ENCODE assay signal across 7 mouse cellular contexts in genomic region chr4:138303742-138304141, GRCm38 (mm10). TPM values are rescaled to one million over a fixed set of nuclear protein-coding genes. Genes with fewer than 3 reads are reported as not detected.
DNase-seq lines count a peak whose midpoint lies in the region; ATAC-seq and TF ChIP-seq lines count a peak whose summit lies in the region.

No protein-coding gene starts in this region.

- ATAC-seq in limb, embryonic 15.5 days (ENCODE audit: insufficient number of reproducible peaks, low FRiP score, low TSS enrichment, low read depth) = no peak

- no peak for TF ChIP-seq CTCF in testis, adult 2 months (IDR thresholded peaks at IDR 0.05; ENCODE audit: control insufficient read depth, insufficient read depth, insufficient replicate concordance, low read depth, low read length)

- peaks cover 4% of the 10 kb centered on the region; the same call in 1 of the 2 replicates for H3K9me3 ChIP-seq in forebrain, embryonic 10.5 days
- no peaks in the 10 kb centered on the region for H3K9me3 ChIP-seq in limb, embryonic 15.5 days

- no peaks in the 10 kb centered on the region for H3K27me3 ChIP-seq in testis, adult 2 months (ENCODE audit: control insufficient read depth, insufficient read depth, low read length)
- H3K27me3 ChIP-seq in forebrain, embryonic 10.5 days (ENCODE audit: poor library complexity, severe bottlenecking) = no peaks in the 10 kb centered on the region
- H3K27me3 ChIP-seq in limb, embryonic 15.5 days = no peaks in the 10 kb centered on the region
- no peaks in the 10 kb centered on the region for H3K27me3 ChIP-seq in splenic B cell, adult 2 months (ENCODE audit: control insufficient read depth, insufficient read depth, low read length, poor library complexity, severe bottlenecking)

- no peaks in the 10 kb centered on the region for H3K36me3 ChIP-seq in testis, adult 2 months (ENCODE audit: control insufficient read depth, insufficient read depth, low read length)
- peaks cover 25% of the 10 kb centered on the region for H3K36me3 ChIP-seq in forebrain, embryonic 10.5 days (replicated peaks)
- H3K36me3 ChIP-seq in limb, embryonic 15.5 days = peaks cover 22% of the 10 kb centered on the region
- no peaks in the 10 kb centered on the region; the same call in 1 of the 2 replicates for H3K36me3 ChIP-seq in splenic B cell, adult 2 months (ENCODE audit: control insufficient read depth, insufficient read depth, low read length, poor library complexity, severe bottlenecking)

- H3K9ac ChIP-seq in limb, embryonic 15.5 days = peak overlapping the region; percentile 70

- H3K4me1 ChIP-seq in testis, adult 2 months (ENCODE audit: control insufficient read depth, insufficient read depth, low read length) = peaks cover 5% of the 10 kb centered on the region
- H3K4me1 ChIP-seq in forebrain, embryonic 10.5 days = peaks cover 27% of the 10 kb centered on the region
- H3K4me1 ChIP-seq in limb, embryonic 15.5 days = peaks cover 18% of the 10 kb centered on the region

- peak overlapping the region; percentile 74; the same call in 1 of the 2 replicates for H3K27ac ChIP-seq in testis, adult 2 months (ENCODE audit: control insufficient read depth, insufficient read depth, low read depth, low read length)
- peak overlapping the region; percentile 87 for H3K27ac ChIP-seq in forebrain, embryonic 10.5 days
- H3K27ac ChIP-seq in limb, embryonic 15.5 days = peak overlapping the region; percentile 72

- WGBS in forebrain, embryonic 10.5 days = 18% methylated on average over 18 of the region's 18 CpGs
- 12% methylated on average over 18 of the region's 18 CpGs for WGBS in limb, embryonic 15.5 days

- peak overlapping the region; percentile 86 for H3K4me2 ChIP-seq in limb, embryonic 15.5 days

- peak overlapping the region; percentile 78 for H3K4me3 ChIP-seq in testis, adult 2 months (ENCODE audit: control insufficient read depth, low read depth, low read length)
- H3K4me3 ChIP-seq in forebrain, embryonic 10.5 days = peak overlapping the region; percentile 98
- peak overlapping the region; percentile 95 for H3K4me3 ChIP-seq in limb, embryonic 15.5 days

- TF ChIP-seq POLR2A in testis, adult 2 months (IDR thresholded peaks at IDR 0.05; ENCODE audit: control insufficient read depth, low read depth, low read length) = no peak

- DNase-seq in testis, postnatal 10 days (ENCODE audit: low spot score) = no peak
- DNase-seq in forebrain, embryonic 10.5 days (ENCODE audit: extremely low spot score, low spot score) = no peak
- peak; percentile 37 for DNase-seq in splenic B cell, adult 2 months (ENCODE audit: low read depth, low spot score)
- no peak for DNase-seq in adrenal gland, adult 18-20 months (ENCODE audit: low spot score in 2 of 2)
- no peak for DNase-seq in gastrocnemius, postnatal 10 days

RNA-seq across cellular contexts. Expression of gene Ddost, which starts 0.8 kb away (rescaled TPM):
- polyA plus RNA-seq in testis, adult 2 months (2012; rRNA removed) = 156 and 177 TPM in 2 replicates
- polyA plus RNA-seq in forebrain, embryonic 10.5 days (2016; fragmentation: Nextera tagmentation; extraction: Ambion mirVana) = 279 and 281 TPM in 2 replicates
- 395 and 402 TPM in 2 replicates for polyA plus RNA-seq in limb, embryonic 15.5 days (2015; fragmentation: Nextera tagmentation; extraction: Ambion mirVana)
- total RNA-seq in adrenal gland, adult 18-20 months (2021) = 100 to 1,000 TPM; 115 to 119 TPM
- total RNA-seq in gastrocnemius, postnatal 10 days (2021) = 10 to 100 TPM; 74.4 to 82.9 TPM

RNA-seq across cellular contexts. Expression of gene Pink1, which starts 22.4 kb away (rescaled TPM):
- polyA plus RNA-seq in testis, adult 2 months (2012; rRNA removed) = 134 and 160 TPM in 2 replicates
- 24.6 and 26.7 TPM in 2 replicates for polyA plus RNA-seq in forebrain, embryonic 10.5 days (2016; fragmentation: Nextera tagmentation; extraction: Ambion mirVana)
- 50.7 and 54.0 TPM in 2 replicates for polyA plus RNA-seq in limb, embryonic 15.5 days (2015; fragmentation: Nextera tagmentation; extraction: Ambion mirVana)
- total RNA-seq in adrenal gland, adult 18-20 months (2021) = 100 to 1,000 TPM; 193 to 198 TPM
- total RNA-seq in gastrocnemius, postnatal 10 days (2021) = 100 to 1,000 TPM; 228 to 240 TPM

RNA-seq across cellular contexts. Expression of gene Kif17, which starts 53.5 kb away (rescaled TPM):
- polyA plus RNA-seq in testis, adult 2 months (2012; rRNA removed) = 224 and 276 TPM in 2 replicates
- polyA plus RNA-seq in forebrain, embryonic 10.5 days (2016; fragmentation: Nextera tagmentation; extraction: Ambion mirVana) = 0.25 and 0.39 TPM in 2 replicates
- polyA plus RNA-seq in limb, embryonic 15.5 days (2015; fragmentation: Nextera tagmentation; extraction: Ambion mirVana) = 1.4 and 1.9 TPM in 2 replicates
- 1 to 10 TPM; 2.8 to 3.6 TPM for total RNA-seq in adrenal gland, adult 18-20 months (2021)
- under 1 TPM in 1 of 2 experiments, not detected in 1; 0.14 TPM for total RNA-seq in gastrocnemius, postnatal 10 days (2021)

RNA-seq across cellular contexts. Expression of gene Sh2d5, which starts 53.5 kb away (rescaled TPM):
- 1.1 TPM in 2 replicates for polyA plus RNA-seq in testis, adult 2 months (2012; rRNA removed)
- 0.23 and 0.47 TPM in 2 replicates for polyA plus RNA-seq in forebrain, embryonic 10.5 days (2016; fragmentation: Nextera tagmentation; extraction: Ambion mirVana)
- 0.27 and 0.40 TPM in 2 replicates for polyA plus RNA-seq in limb, embryonic 15.5 days (2015; fragmentation: Nextera tagmentation; extraction: Ambion mirVana)
- 1 to 10 TPM; 1.6 to 2.2 TPM for total RNA-seq in adrenal gland, adult 18-20 months (2021)
- total RNA-seq in gastrocnemius, postnatal 10 days (2021) = under 1 TPM; 0.09 to 0.11 TPM

Comparison
In these comparisons a context has a peak if more than half of its experiments do, and no peak if none do; other contexts are left out.
1. RNA of gene Kif17, which starts 53.5 kb away (polyA plus RNA-seq): 224 to 276 TPM in testis, adult 2 months; 1.4 to 1.9 TPM in limb, embryonic 15.5 days and 0.25 to 0.39 TPM in forebrain, embryonic 10.5 days; every median in the first group is over 10 times any median in the second.
2. Peak in every context shown above with its lines, with median percentiles within 50 percentile points of each other: H3K27ac ChIP-seq and H3K4me3 ChIP-seq.